Mouse (Mus musculus): ENCODE data around the gene 2310030G06Rik. TPM values are rescaled to one million over a fixed set of nuclear protein-coding genes. Genes with fewer than 3 reads are reported as not detected.
A peak's percentile ranks its signal among the peaks of the same experiment; 100 is the strongest.

The 2310030G06Rik gene
- total RNA-seq, 1 experiment from 2014 or later, result not detected

DNA sequence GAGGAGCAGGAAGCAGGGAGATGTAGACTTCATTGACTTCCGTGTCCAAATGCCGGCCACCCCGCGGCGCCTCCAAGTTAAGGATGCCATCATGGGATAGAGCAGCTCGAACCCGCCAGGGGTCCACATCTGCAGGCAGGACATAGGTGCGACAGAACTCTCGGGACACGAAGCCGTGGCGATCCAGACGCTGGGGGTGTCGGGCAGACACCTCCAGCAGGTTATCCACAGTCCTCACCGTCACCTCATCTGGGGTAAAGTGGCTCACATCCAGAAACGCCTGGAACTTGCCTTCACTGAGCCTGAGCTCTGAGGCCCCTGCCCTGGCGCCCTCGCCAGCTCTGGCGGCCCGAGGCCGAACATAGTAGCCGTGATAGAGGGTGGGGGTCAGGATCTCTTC lies 5.0 kb upstream of the 2310030G06Rik start, which contains the start of gene Cryab:
Cryab (plus strand) TSS at position 3 of the 400 bp plus-strand sequence.
- ATAC-seq (replicated peaks in 1 of 2; ENCODE audit: insufficient read depth in 1 of 2, low FRiP score in 2 of 2, low TSS enrichment in 1 of 2, low read depth in 1 of 2, poor library complexity in 2 of 2, severe bottlenecking in 2 of 2), result no peak

DNA sequence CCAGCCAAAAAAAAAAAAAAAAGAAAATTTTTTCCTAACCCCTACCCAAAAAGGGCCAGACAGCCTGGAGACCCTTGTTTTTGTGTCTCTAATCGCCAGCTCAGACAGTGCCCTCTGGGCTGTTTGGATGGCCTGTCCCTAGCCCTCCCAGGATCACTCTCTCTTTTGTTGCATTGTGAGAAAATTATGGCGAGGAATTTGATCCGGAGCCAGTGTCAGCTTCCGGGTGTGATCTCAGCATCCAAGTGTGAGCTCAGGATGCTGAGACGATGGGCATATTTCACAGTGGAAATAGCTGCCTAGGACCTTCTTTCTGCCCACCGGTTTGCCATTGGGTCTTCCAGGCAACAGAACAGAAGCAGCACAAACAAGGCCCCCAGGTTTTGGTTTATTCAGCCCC lies 4.4 kb upstream of the 2310030G06Rik start:
- ATAC-seq (replicated peaks in 1 of 2; ENCODE audit: insufficient read depth in 1 of 2, low FRiP score in 2 of 2, low TSS enrichment in 1 of 2, low read depth in 1 of 2, poor library complexity in 2 of 2, severe bottlenecking in 2 of 2), result no peak

DNA sequence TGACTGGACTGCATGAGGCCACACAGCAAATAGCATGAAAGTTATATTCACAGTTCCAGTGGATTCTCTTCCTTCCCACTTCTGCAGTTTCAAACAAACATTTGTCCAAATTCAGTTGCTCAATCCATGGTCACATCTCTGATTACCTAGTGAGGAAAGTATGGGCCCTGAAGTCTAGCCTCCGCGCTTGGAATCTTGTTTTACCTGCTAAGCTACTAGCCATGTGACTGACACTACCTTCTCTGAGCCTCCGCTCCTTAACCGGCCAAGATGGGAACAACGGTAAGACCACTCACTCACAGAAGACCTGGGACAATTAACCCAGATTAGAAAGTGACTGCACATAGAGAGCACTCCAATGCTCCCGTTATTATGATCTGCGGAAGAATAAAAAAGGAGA lies 530 bp downstream of the 2310030G06Rik start:
- no peak for ATAC-seq (replicated peaks in 1 of 2; ENCODE audit: insufficient read depth in 1 of 2, low FRiP score in 2 of 2, low TSS enrichment in 1 of 2, low read depth in 1 of 2, poor library complexity in 2 of 2, severe bottlenecking in 2 of 2)

DNA sequence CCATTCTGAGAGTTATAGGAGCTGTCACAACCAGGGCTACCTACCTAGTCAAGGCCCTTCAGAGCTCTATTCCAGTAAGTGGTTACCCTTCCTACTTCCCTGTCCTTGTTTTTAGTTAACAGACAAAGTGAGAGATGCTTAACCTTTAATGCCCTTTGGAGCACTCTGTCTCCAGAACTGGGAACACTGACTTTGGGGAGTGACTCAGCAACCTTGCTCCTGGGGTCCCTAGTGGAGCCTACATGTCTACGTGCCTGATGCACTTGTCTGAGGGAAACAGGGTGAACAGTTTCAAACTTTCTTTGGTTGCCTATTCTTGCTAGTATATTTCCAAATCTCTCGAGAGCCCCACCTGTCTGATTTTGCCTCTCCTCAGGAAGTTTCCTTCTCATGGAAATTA lies 3.6 kb downstream of the 2310030G06Rik start:
- no peak for ATAC-seq (replicated peaks in 1 of 2; ENCODE audit: insufficient read depth in 1 of 2, low FRiP score in 2 of 2, low TSS enrichment in 1 of 2, low read depth in 1 of 2, poor library complexity in 2 of 2, severe bottlenecking in 2 of 2)

DNA sequence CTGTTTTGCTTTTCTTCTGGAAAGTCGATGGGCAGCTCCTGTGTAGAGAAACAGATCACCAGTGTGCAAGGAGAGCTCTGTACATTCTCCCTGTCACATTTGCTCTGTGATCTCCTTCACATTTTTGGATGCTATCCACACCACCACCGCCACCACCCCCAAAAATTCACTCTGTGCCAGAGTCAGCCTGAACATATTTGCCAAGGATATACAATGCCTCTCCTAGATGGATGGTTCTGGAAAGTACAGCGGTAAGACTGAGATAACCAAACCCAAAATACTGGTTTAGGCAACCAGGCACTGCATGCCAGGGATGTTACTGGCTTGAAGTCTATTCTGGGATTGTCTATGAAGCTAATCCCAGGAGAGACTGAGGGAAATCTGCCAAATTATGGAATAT lies 4.1 kb downstream of the 2310030G06Rik start:
- no peak for ATAC-seq (replicated peaks in 1 of 2; ENCODE audit: insufficient read depth in 1 of 2, low FRiP score in 2 of 2, low TSS enrichment in 1 of 2, low read depth in 1 of 2, poor library complexity in 2 of 2, severe bottlenecking in 2 of 2)

DNA sequence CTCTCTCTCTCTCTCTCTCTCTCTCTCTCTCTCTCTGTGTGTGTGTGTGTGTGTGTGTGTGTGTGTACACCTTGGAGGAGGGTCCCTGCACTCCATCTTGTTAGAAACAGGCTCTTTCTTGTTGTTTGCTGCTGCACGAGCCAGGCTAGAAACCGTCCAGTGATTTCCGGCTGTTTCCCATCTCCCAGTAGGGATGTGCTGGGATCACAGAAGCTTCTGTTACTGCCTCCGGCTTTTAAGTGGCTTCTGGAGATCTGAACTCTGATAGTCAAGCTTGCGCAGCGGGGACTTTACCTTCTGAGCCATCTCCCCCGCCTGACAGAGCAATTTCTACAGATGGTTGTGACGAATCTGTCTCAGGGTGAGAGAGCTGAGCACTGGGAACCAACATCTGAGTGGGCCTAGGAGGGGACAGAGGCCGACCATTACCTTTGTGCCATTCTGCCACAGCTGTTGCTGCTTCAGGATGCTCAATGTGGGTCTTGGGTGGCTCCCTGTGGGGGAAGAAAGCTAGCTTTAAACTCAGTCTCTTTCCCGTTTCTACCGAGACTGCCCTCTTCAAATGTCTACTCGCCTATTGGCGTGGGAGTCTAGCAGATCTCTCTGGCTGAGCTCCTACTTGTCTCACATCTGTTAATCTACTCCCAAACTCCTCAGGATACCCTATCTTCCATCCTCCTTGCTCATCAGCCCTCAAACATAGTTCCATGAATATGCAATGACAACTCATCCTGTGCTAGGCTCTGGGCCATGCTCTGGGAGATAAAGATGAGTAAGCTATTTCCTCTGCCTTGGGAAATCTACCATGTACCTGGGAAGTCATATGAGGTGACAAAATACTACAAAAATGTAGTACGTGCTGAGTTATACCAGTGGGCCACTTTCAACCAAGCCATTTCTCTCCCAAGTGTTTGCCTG lies 5.2 kb downstream of the 2310030G06Rik start:
- ATAC-seq (replicated peaks in 1 of 2; ENCODE audit: insufficient read depth in 1 of 2, low FRiP score in 2 of 2, low TSS enrichment in 1 of 2, low read depth in 1 of 2, poor library complexity in 2 of 2, severe bottlenecking in 2 of 2), result no peak

DNA sequence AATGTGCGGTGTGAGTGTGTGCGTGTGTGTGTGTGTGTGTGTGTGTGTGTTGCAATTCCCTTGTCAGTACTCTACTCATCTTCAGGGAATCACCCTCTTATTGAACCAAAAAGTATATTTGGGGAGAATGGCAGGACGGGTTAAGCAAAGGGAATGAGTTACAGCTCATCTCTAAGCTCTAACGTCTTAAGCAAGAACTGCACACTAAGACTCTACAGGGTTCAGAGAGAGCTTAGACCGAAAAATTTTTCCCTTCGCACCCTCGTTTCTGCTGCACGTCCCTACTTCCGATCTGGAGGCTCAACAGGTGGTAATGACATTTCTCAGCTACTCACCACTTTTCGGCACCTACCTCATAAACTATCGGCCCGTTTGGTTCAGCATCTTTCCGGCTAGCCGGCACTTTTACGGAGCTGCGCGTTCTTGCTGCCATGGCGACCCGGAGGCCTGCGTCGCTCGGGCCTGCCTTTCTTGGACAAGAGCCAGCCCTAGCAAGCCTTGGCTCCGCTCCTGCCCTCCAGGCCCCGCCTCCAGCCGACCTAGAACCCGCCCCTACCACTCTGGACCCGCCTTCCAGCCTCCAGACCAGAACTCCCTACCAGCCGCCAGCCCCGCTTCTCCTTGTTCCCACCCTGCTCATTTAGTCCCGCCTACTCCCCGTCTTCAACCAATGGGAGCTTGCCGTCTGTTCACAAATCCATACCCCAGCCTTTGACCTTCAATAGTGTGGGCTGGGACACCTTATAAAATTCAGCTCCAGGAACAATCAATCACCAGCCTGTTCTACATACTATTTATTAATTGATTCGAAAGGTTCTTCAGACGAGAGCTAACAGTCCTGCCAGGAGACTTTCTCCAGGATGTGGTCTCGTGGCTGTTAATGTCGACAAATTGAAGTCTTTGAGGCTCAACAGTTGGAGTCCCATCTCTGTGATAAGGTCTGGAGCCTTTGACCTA lies 7.1 kb downstream of the 2310030G06Rik start, which contains the start of gene Dixdc1:
Dixdc1 (minus strand) TSS at position 604 of the 957 bp plus-strand sequence.
- ATAC-seq (replicated peaks in 1 of 2; ENCODE audit: insufficient read depth in 1 of 2, low FRiP score in 2 of 2, low TSS enrichment in 1 of 2, low read depth in 1 of 2, poor library complexity in 2 of 2, severe bottlenecking in 2 of 2), result peak; percentile 91 to 98

DNA sequence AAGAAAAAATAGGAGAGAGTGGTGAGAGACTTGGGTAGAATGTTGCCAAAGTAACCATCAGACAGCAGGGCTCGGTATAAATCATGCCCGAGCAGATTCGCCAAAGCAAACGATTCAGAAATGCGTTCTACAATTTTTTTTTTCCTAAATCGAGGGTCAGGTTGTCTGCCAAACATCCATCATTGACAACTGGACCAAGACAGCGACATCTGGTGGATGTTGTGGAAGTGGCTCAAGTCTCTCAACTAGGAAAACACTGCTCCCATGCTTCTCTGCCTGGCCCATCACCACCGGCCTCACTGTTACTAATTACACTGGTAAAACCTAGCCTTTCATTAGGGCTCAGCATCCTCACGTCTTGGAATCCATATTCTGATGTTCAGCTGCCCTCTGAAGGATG lies 11.3 kb downstream of the 2310030G06Rik start:
- no peak for ATAC-seq (replicated peaks in 1 of 2; ENCODE audit: insufficient read depth in 1 of 2, low FRiP score in 2 of 2, low TSS enrichment in 1 of 2, low read depth in 1 of 2, poor library complexity in 2 of 2, severe bottlenecking in 2 of 2)

DNA sequence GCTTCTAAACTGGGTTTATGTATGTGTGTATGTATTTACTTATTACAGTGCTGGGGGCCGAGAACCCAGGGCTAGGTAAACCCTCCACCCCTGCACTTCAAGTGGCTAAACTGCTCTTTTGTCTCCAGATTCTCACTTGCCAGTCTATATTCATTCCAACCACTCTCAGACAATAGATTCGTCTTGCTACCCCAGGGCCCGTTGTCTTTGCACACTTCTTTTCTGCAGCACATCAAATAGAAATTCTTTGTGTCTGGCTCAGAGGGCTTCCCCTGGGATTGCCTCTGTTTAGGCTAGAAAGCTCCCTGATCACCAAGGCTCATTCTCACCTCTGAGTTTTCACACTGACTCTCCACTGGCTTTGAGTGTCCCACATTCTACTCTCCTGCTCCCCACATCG lies 13.8 kb downstream of the 2310030G06Rik start:
- no peak for ATAC-seq (replicated peaks in 1 of 2; ENCODE audit: insufficient read depth in 1 of 2, low FRiP score in 2 of 2, low TSS enrichment in 1 of 2, low read depth in 1 of 2, poor library complexity in 2 of 2, severe bottlenecking in 2 of 2)

DNA sequence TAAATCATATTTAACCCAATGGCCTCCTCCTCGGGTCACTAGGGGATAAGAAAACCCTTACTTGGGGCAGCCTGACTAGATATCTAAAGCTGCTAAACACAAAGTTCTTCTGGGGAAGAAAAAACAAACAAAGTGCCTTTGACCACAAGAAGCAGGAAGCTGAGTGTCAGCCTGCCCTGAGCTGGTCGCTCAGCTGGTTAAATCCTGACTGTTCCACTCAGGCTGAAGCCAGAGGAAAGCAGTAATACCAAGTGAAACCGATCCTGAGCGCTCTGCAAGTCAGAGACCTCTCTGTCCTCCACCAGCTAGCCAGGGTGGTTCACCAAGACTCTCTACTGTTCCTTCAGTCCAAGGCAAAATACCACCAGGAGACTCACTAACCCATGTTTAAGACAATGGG lies 16.7 kb downstream of the 2310030G06Rik start:
- ATAC-seq (replicated peaks in 1 of 2; ENCODE audit: insufficient read depth in 1 of 2, low FRiP score in 2 of 2, low TSS enrichment in 1 of 2, low read depth in 1 of 2, poor library complexity in 2 of 2, severe bottlenecking in 2 of 2), result 0 out of 4 replicates have a peak, but pooled peaks have one; percentile 12 to 27

DNA sequence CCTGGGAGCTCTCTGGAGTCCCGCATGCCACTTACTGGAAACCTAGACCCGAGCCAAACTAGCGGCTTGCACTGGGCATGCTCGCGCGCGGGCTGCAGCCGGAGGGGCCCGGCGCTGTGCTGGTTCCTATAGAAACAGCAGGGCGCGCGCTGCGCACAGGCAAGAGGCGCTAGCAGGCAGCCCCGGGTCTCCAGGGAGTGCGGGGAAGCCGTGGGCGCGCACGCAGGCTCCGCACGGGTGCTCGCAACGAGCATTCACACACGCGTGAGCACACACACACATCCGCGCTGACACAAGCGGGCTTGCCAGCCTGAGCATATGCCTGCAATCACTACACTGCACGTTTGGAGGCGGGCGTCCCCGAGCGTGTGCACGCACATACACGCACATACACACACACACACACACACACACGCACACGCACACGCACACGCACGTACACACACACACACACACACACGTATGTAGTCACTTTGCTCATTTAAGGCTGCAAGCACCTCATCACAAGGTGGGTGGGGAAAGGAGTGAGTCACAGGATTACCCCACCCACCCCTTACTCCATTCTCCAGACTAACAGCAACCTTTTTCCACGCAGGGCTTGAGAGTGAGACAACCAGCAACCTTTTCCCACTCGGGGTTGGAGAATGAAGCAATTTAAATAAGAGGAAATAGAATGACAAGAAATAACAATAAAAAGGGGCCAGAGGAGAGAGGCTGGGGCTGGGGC lies 18.2 kb downstream of the 2310030G06Rik start:
- ATAC-seq (replicated peaks in 1 of 2; ENCODE audit: insufficient read depth in 1 of 2, low FRiP score in 2 of 2, low TSS enrichment in 1 of 2, low read depth in 1 of 2, poor library complexity in 2 of 2, severe bottlenecking in 2 of 2), result peak; percentile 68 to 71

DNA sequence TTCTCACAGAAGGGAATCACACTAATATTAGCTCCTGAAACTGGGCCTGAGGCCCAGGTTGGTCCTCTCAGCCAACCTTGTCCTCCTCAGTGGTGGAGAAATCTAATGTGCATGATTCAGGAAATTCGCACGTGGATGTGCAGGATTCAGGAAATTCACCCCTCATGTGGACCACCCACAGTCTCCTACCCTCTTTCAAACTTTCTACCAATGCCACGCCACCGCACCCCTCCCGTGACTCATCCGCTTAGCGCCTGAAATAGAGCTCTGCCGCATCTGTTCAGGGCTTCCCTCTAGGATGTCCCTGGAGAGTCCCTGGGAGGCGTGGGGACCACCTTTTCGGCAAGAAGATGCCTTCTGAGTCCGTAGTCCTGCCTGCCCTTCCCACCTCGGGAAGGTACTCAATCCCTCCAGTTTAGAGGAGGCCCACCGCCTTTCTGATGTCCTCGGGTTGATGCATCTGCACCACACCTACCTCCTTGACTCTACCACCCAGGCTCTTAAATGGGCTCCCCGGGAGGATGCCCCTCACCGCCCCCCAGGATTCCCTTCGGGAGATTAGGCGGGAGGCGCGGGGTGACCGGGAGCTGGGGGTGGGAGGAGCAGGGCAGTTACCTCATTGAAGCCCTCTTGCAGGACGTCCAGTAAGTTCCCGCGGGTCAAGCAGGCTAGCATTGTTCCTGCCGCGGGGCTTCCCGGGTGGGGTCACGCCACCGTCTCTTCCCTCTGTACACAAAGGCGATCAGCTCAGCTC lies 19.0 kb downstream of the 2310030G06Rik start:
- ATAC-seq (replicated peaks in 1 of 2; ENCODE audit: insufficient read depth in 1 of 2, low FRiP score in 2 of 2, low TSS enrichment in 1 of 2, low read depth in 1 of 2, poor library complexity in 2 of 2, severe bottlenecking in 2 of 2), result no peak

DNA sequence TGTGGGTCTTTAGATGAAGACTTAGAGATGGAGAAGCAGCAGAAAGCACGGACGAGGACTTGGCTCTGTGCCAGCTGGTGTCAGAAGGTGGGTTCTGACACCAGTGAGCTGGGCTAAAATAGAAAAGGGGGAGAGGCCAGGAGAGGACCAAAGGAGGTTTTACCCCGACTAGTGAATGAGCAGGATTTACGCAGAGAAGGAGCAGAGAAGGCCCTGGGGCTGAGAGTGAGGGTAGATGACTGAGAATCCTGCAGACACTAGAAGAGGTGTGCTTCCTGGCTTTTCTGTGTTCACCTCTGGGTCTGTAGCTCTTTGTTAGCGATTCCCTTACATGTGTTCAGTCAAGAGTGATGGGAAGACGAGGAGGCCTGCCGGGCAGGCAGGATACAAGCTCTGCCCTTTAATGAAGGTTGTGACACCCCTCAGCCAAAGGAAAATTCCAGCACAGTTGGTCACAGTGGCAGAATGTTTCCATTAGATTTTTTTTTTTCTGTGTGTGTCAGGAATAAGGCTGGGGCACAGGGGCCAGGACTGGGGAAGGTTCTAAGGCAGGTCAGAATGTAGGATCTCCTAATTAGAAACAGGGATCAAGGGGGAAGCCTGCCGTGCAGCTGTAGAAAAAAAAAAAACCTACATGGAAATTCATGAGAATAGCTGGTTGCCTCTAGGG lies 20.3 kb downstream of the 2310030G06Rik start:
- no peak for ATAC-seq (replicated peaks in 1 of 2; ENCODE audit: insufficient read depth in 1 of 2, low FRiP score in 2 of 2, low TSS enrichment in 1 of 2, low read depth in 1 of 2, poor library complexity in 2 of 2, severe bottlenecking in 2 of 2)

DNA sequence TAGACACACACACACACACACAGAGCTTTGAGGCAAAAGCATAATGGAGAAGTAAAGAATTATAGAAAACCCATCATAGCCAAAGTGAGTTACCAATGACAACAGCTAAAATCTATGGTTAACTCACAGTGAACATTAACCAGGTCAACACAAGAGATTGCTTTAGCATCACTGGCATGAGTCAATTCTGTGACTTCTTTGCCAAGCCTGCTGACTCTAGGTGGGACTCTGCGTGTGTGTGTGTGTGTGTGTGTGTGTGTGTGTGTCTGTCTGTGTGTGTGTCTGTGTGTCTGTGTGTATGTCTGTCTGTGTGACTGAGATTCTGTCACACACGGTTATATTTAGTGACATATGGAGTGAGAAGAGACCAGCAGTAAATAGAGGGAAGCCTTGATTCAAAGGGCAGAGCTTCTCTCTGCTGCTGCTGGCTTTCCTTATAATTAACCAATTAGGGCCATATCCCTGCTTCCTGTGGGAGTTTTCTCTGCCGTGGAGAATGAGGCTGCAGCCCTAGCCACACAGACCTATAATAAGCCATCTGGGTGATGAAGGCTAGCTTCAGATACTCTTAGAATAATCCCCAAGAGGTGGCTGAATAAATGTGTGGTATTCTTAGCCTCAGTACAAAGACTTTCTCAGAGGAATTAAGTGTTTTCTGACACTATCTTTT lies 21.5 kb downstream of the 2310030G06Rik start:
- no peak for ATAC-seq (replicated peaks in 1 of 2; ENCODE audit: insufficient read depth in 1 of 2, low FRiP score in 2 of 2, low TSS enrichment in 1 of 2, low read depth in 1 of 2, poor library complexity in 2 of 2, severe bottlenecking in 2 of 2)

DNA sequence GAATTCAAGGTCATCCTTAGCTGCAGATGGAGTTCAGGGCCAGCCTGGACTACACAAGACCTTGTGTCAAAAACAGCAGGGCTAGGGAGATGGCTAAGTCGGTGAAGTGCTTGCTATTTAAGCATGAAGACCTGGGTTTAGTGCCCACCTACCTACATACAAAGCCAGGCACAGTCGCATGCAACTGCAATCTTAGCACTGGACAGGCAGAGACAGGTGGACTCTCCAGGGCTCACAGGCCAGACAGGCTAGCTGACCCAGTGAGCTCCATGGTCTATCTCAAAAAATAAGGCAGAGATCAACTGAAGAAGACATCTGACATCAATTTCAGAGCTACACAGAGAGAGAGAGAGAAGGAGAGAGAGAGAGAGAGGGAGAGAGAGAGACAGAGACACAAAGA lies 22.2 kb downstream of the 2310030G06Rik start:
- no peak for ATAC-seq (replicated peaks in 1 of 2; ENCODE audit: insufficient read depth in 1 of 2, low FRiP score in 2 of 2, low TSS enrichment in 1 of 2, low read depth in 1 of 2, poor library complexity in 2 of 2, severe bottlenecking in 2 of 2)

DNA sequence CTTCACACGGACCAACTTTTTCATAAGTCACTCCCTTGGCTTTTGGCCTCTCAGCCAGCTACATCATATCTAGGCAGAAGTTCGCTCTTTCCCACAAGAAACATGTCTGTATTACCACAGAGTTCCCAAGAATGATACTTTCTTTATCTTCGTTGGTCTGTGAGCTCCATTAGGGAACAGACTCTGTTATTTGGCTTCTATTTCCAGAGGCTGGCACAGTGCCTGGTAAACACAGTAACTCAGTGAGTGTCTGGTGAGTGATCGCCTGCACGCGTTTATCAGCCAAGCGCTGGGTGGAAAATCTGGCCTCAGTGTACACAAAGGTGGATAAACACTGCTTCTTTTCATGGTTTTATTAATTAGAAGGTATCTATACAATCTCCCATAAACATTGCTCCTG lies 22.9 kb downstream of the 2310030G06Rik start:
- ATAC-seq (replicated peaks in 1 of 2; ENCODE audit: insufficient read depth in 1 of 2, low FRiP score in 2 of 2, low TSS enrichment in 1 of 2, low read depth in 1 of 2, poor library complexity in 2 of 2, severe bottlenecking in 2 of 2), result no peak

Data from hematopoietic stem cell, adult 5-6 weeks (primary cell).